Mouse (Mus musculus) intestine, postnatal 0 days (tissue): ENCODE measurements around the gene Mageb2. TPM values are rescaled to one million over a fixed set of nuclear protein-coding genes. Genes with fewer than 3 reads are reported as not detected.
"Not testable (repeated sequence)": the region's sequence is repeated elsewhere in the genome, so short reads cannot be mapped to it uniquely, and the experiment has no call there.

Source experiments
- ATAC-seq: fragments of 200-750 bp; cut with Nextera tagmentation; 2 replicates; pipeline ENCODE4 v1.8.0; 2017; ENCODE audit warnings: mild to moderate bottlenecking, moderate TSS enrichment, moderate library complexity
- H3K27ac ChIP-seq: fragments of 300-500 bp; sonication (generic); 2 replicates; pipeline ENCODE4 v1.5.1; 2014; ENCODE audit warnings: mild to moderate bottlenecking, low read depth, low read length, moderate library complexity
- H3K27me3 ChIP-seq: fragments of 300-500 bp; sonication (generic); replicated peaks from 2 replicates; pipeline ENCODE4 v1.6.1; 2014; ENCODE audit warnings: low read length, mixed read lengths; ENCODE audit not compliant: control insufficient read depth, insufficient read depth
- H3K36me3 ChIP-seq: fragments of 300-500 bp; sonication (generic); 2 replicates; pipeline ENCODE4 v1.6.1; 2014; ENCODE audit warnings: mild to moderate bottlenecking, moderate library complexity; ENCODE audit not compliant: control insufficient read depth, insufficient read depth
- H3K4me1 ChIP-seq: fragments of 300-500 bp; sonication (generic); replicated peaks from 2 replicates; pipeline ENCODE4 v1.6.1; 2014; ENCODE audit warnings: antibody characterized with exemption, low read length, mixed read lengths; ENCODE audit not compliant: control insufficient read depth, insufficient read depth
- H3K4me2 ChIP-seq: fragments of 300-500 bp; sonication (generic); replicated peaks from 2 replicates; pipeline ENCODE4 v1.6.1; 2014; ENCODE audit warnings: low read depth, mild to moderate bottlenecking, moderate library complexity
- H3K4me3 ChIP-seq: fragments of 300-500 bp; sonication (generic); 2 replicates; pipeline ENCODE4 v1.5.1; 2014; ENCODE audit warnings: low read depth, low read length
- H3K9ac ChIP-seq: fragments of 300-500 bp; sonication (generic); 2 replicates; pipeline ENCODE4 v1.6.1; 2014; ENCODE audit warnings: mild to moderate bottlenecking, low read depth, low read length
- H3K9me3 ChIP-seq: fragments of 300-500 bp; sonication (generic); 2 replicates; pipeline ENCODE4 v1.6.1; 2016; ENCODE audit warnings: mixed run types; ENCODE audit not compliant: control insufficient read depth
- WGBS: fragments of 180-500 bp; shearing (Covaris S2); extraction: QIAGEN DNeasy Blood & Tissue Kit; methylation state at CpG from one replicate; pipeline ENCODE4 v1.1.7; 2014; 5-methylcytosine and 5-hydroxymethylcytosine counted together
- polyA plus RNA-seq: library from polyadenylated mRNA; unstranded; fragments of >200 nt; fragmentation: Nextera tagmentation; extraction: Ambion mirVana; gene quantifications from 2 replicates; pipeline ENCODE4 v1.2.1, GENCODE M21; 2015

Gene Mageb2
- polyA plus RNA-seq = not detected in 2 replicates

DNA sequence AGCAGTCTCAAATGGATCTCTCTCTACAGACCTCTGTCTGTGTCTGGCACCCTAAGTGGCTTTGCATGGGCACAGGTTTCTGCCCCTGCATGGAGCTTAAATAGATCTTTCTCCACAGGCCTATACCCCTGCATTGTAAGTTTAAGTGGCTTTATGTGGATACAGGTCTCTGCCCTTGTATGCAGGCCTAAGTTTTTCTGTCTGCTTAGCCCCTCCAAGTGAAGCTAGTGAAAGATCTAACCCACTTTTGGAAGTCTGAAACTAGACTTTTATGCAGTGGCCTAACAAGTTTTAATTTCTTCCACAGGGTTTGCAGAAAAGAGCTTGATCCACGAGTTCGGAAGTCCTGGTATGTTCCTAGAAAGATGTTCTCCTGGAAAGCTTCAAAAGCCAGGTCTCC is at the start of gene Mageb2:
Gene Mageb2 (plus strand): TSS at position 301 of the 400 bp plus-strand sequence.
- ATAC-seq, H3K27ac ChIP-seq, H3K36me3 ChIP-seq, H3K4me3 ChIP-seq, H3K4me2 ChIP-seq, H3K9me3 ChIP-seq, H3K27me3 ChIP-seq, H3K9ac ChIP-seq, H3K4me1 ChIP-seq: not testable (repeated sequence)
- 66% methylated on average over 2 of the region's 2 CpGs for WGBS

DNA sequence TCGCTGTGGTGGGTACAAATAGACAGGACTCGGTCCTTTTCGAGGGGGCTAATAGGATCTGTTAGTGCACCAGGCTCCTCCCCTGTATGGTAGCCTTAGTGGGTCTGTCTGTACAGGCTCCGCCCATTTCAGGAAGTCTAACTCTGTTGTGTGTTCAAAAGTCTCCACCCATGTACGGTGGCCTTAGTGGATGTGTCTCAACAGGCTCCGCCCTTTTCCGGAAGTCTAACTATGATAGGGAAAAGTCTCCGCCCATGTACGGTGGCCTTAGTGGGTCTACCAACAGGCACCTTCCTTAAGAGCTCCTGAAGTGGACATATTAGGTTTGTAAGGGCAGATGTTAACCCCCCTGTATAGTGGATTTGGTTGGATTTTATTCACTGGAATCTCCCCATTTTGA is 18.2 kb upstream of the Mageb2 start:
- WGBS = 91% methylated on average over 9 of the region's 9 CpGs
- not testable (repeated sequence) for H3K27ac ChIP-seq, ATAC-seq, H3K36me3 ChIP-seq, H3K4me1 ChIP-seq, H3K4me2 ChIP-seq, H3K27me3 ChIP-seq, H3K9me3 ChIP-seq, H3K4me3 ChIP-seq, H3K9ac ChIP-seq

Other genes with a start within 250 kb of the Mageb2 start
- not detected in 2 replicates for gene Gm5072, start 60.8 kb downstream of the Mageb2 start, polyA plus RNA-seq
- not detected in 2 replicates for gene Gm8914, start 148.4 kb downstream of the Mageb2 start, polyA plus RNA-seq
- gene 1700084M14Rik, start 244.2 kb downstream of the Mageb2 start, polyA plus RNA-seq = not detected in 2 replicates